Mouse (Mus musculus): ENCODE measurements at regions not wholly inside any gene's neighbourhood (a gene's known extent, or its start where the extent isn't known, plus 50 kb on each side); places are given as distances from the start of the nearest gene placed in this dataset.
A peak's percentile ranks its signal among the peaks of the same experiment; 100 is the strongest.

GRCm38 (mm10) chr8:64336546-64336945 is 130.5 kb upstream of the Tll1 start:
- no peak for DNase-seq

GRCm38 (mm10) chr8:64335495-64335894 is 129.4 kb upstream of the Tll1 start:
- DNase-seq, result no peak

- no peak for DNase-seq
These were observed 117.9 kb upstream of the Tll1 start for GRCm38 (mm10) chr8:64323985-64324384.

- no peak for DNase-seq
These were observed 114.3 kb upstream of the Tll1 start for GRCm38 (mm10) chr8:64320343-64320742.

- DNase-seq, result no peak
These were observed 113.2 kb upstream of the Tll1 start for GRCm38 (mm10) chr8:64319220-64319820.

- DNase-seq, result no peak
These were observed 112.6 kb upstream of the Tll1 start for GRCm38 (mm10) chr8:64318524-64319219.

GRCm38 (mm10) chr8:64317815-64318214 is 111.7 kb upstream of the Tll1 start:
- no peak for DNase-seq

- no peak for DNase-seq
These were observed 101.9 kb upstream of the Tll1 start for GRCm38 (mm10) chr8:64307995-64308394.

- no peak for DNase-seq
These were observed 76.7 kb upstream of the Tll1 start for GRCm38 (mm10) chr8:64282806-64283205.

- no peak for DNase-seq
These were observed 75.5 kb upstream of the Tll1 start for GRCm38 (mm10) chr8:64281598-64281997.

GRCm38 (mm10) chr8:64280391-64280790 is 74.3 kb upstream of the Tll1 start:
- no peak for DNase-seq

GRCm38 (mm10) chr8:64276058-64276457 is 70.0 kb upstream of the Tll1 start:
- DNase-seq, result peak; percentile 4

GRCm38 (mm10) chr8:64265304-64265945 is 59.4 kb upstream of the Tll1 start:
- no peak for DNase-seq

Small RNA genes in the stretch of these regions (microRNA-seq; reads per million reads assigned to microRNA genes)
- 0 reads per million in 2 experiments for gene Mir710

Data from adrenal gland, postnatal 14 days (tissue).